Mouse (Mus musculus): ENCODE results near the gene Pank4. TPM values are rescaled to one million over a fixed set of nuclear protein-coding genes. Genes with fewer than 3 reads are reported as not detected.

Pank4 gene
- polyA plus RNA-seq, 1 experiment = 21.0 TPM

DNA sequence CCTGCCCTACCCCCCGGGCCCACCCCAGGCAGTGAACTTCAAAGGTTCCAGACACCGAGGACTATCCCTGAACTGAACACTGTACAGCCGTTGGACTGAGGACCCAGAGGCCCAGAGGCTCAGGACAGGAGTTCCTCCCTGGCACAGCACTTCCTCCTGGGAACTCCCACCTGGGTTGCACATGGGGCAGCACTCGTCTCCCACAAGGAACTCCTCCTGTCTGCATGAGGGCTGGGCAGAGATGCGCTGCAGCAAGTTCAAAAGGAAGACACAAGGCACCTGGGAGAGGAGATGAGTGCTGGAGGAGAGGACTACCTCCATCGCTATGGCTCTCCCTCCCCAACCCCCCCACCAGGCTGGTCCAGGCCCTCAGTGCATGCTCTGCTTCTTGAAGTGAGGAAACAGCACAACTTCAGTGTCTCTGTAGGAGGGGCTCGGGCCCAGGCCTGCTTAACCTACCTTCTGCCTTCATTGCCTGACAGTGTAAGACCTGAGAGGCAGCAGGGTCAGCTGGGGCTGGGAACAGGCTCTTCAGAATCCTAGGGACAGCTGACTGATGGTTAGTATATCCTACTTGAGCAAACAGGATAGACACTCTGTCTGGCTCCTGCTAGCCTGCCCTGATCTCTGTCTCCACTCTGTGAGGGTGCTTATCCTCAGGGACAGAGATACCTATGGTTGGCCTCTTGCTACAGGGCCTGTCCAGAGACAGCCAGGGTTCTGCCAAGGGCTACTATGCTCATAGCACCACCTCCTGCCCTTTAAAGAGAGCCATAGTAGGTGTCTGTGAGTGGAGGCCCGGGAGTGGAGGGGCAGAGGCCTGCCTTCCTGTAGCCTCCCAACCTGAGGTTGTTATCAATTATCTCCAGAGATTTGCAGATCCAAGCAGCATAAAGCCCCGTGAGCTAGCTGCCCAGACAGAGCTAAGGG is 36.7 kb upstream of the Pank4 start:
- peak overlapping the region; percentile 71 for H3K4me2 ChIP-seq (ENCODE audit: low read depth)
- H3K79me2 ChIP-seq (ENCODE audit: control insufficient read depth, insufficient read depth) = no peaks in the 10 kb centered on the region
- H3ac ChIP-seq (ENCODE audit: control insufficient read depth, insufficient read length) = no peak overlapping the region
- no peak overlapping the region for H3K4me3 ChIP-seq
- H3K36me3 ChIP-seq (ENCODE audit: control insufficient read depth, insufficient read depth) = no peaks in the 10 kb centered on the region
- H3K27me3 ChIP-seq (ENCODE audit: control insufficient read depth, insufficient read depth, insufficient read length) = peaks cover 13% of the 10 kb centered on the region
- TF ChIP-seq POLR2AphosphoS2 (IDR thresholded peaks at IDR 0.05; ENCODE audit: insufficient read length, low read depth) = no peak
- TF ChIP-seq REST (IDR thresholded peaks at IDR 0.05; ENCODE audit: insufficient read depth, insufficient read length) = no peak
- TF ChIP-seq CEBPB (IDR thresholded peaks at IDR 0.05; ENCODE audit: insufficient read depth, poor library complexity, severe bottlenecking) = no peak
- no peak for TF ChIP-seq TCF3 (IDR thresholded peaks at IDR 0.05; ENCODE audit: insufficient read length, low read depth)
- no peak for TF ChIP-seq POLR2A (IDR thresholded peaks at IDR 0.05; ENCODE audit: insufficient read length, low read depth)
- TF ChIP-seq TCF12 (IDR thresholded peaks at IDR 0.05; ENCODE audit: insufficient read depth, poor library complexity, severe bottlenecking) = no peak
- no peak for TF ChIP-seq MYOG (IDR thresholded peaks at IDR 0.05; ENCODE audit: control insufficient read depth in 1 of 3, insufficient read depth in 1 of 3, insufficient read length in 2 of 3, low read depth in 2 of 3)
- TF ChIP-seq USF1 (IDR thresholded peaks at IDR 0.05; ENCODE audit: low read depth) = no peak
- no peak for TF ChIP-seq MAX (IDR thresholded peaks at IDR 0.05; ENCODE audit: low read depth)
- no peak for TF ChIP-seq SRF (IDR thresholded peaks at IDR 0.05; ENCODE audit: control insufficient read depth, insufficient read length, low read depth)
- TF ChIP-seq MYOD1 (IDR thresholded peaks at IDR 0.05; ENCODE audit: control insufficient read depth in 1 of 3, insufficient read length in 2 of 3, low read depth in 2 of 3) = no peak
- no peak for TF ChIP-seq E2F4 (IDR thresholded peaks at IDR 0.05; ENCODE audit: insufficient read depth)

GRCm38 (mm10) chr4:154927899-154928337 is 36.0 kb upstream of the Pank4 start:
- Histone ChIP-seq H3K4me2 (ENCODE audit: low read depth) (peak overlapping the region; percentile 71), H3K4me3 (no peak overlapping the region), H3K36me3 (ENCODE audit: control insufficient read depth, insufficient read depth) (no peaks in the 10 kb centered on the region), H3K79me2 (ENCODE audit: control insufficient read depth, insufficient read depth) (no peaks in the 10 kb centered on the region), H3K27me3 (ENCODE audit: control insufficient read depth, insufficient read depth, insufficient read length) (peaks cover 13% of the 10 kb centered on the region), H3ac (ENCODE audit: control insufficient read depth, insufficient read length) (no peak overlapping the region)
- TF ChIP-seq TCF3 (IDR thresholded peaks at IDR 0.05; ENCODE audit: insufficient read length, low read depth) (no peak), POLR2A (IDR thresholded peaks at IDR 0.05; ENCODE audit: insufficient read length, low read depth) (no peak), MYOD1 (IDR thresholded peaks at IDR 0.05; ENCODE audit: control insufficient read depth in 1 of 3, insufficient read length in 2 of 3, low read depth in 2 of 3) (no peak), MAX (IDR thresholded peaks at IDR 0.05; ENCODE audit: low read depth) (no peak), E2F4 (IDR thresholded peaks at IDR 0.05; ENCODE audit: insufficient read depth) (no peak), CEBPB (IDR thresholded peaks at IDR 0.05; ENCODE audit: insufficient read depth, poor library complexity, severe bottlenecking) (no peak), USF1 (IDR thresholded peaks at IDR 0.05; ENCODE audit: low read depth) (no peak), REST (IDR thresholded peaks at IDR 0.05; ENCODE audit: insufficient read depth, insufficient read length) (no peak), SRF (IDR thresholded peaks at IDR 0.05; ENCODE audit: control insufficient read depth, insufficient read length, low read depth) (no peak), TCF12 (IDR thresholded peaks at IDR 0.05; ENCODE audit: insufficient read depth, poor library complexity, severe bottlenecking) (no peak), POLR2AphosphoS2 (IDR thresholded peaks at IDR 0.05; ENCODE audit: insufficient read length, low read depth) (no peak)

DNA sequence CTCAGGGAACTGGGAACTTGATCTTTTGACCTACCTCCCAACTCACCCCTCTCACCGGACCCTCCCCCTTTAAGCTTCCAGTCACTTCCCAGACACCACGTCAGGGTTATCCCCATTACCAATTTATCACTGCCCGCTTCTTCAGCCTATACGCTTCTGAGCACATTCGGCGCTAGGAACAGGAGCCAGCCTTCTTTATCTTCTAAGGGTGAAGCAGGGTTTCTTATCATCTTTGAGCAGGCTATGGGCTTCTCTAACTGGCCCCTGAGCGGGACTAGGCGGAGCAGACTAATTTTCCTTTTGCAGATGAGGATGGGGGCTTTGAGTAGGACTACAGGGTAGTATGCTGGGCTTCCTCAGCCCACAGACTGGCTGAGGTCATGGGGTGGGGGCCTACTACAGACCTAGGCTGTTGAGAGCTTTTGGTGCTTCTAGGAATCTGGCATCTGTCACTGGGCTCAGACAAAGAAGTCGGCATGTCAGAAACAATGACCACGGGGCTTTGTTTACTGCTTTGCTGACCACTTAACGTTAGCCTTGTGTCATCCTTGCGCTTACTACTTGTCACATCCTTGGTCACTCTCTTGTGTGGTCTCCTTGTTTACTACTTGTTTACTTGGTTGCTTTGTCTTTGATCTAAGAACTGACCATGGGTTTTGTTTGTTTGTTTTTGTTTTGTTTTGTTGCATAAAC is 35.4 kb upstream of the Pank4 start, which contains the start of gene Tnfrsf14:
TSS of gene Tnfrsf14 (minus strand) at position 169 of the 693 bp plus-strand sequence.
- no peaks in the 10 kb centered on the region for H3K79me2 ChIP-seq (ENCODE audit: control insufficient read depth, insufficient read depth)
- no peak within 1 kb of the TSS for H3K4me3 ChIP-seq
- H3K27me3 ChIP-seq (ENCODE audit: control insufficient read depth, insufficient read depth, insufficient read length) = peaks cover 14% of the 10 kb centered on the region
- H3ac ChIP-seq (ENCODE audit: control insufficient read depth, insufficient read length) = no peak within 1 kb of the TSS
- H3K36me3 ChIP-seq (ENCODE audit: control insufficient read depth, insufficient read depth) = no peaks in the 10 kb centered on the region
- TF ChIP-seq POLR2A (IDR thresholded peaks at IDR 0.05; ENCODE audit: insufficient read length, low read depth) = no peak
- TF ChIP-seq TCF12 (IDR thresholded peaks at IDR 0.05; ENCODE audit: insufficient read depth, poor library complexity, severe bottlenecking) = no peak
- no peak for TF ChIP-seq MAX (IDR thresholded peaks at IDR 0.05; ENCODE audit: low read depth)
- no peak for TF ChIP-seq TCF3 (IDR thresholded peaks at IDR 0.05; ENCODE audit: insufficient read length, low read depth)
- no peak for TF ChIP-seq REST (IDR thresholded peaks at IDR 0.05; ENCODE audit: insufficient read depth, insufficient read length)
- no peak for TF ChIP-seq MYOD1 (IDR thresholded peaks at IDR 0.05; ENCODE audit: control insufficient read depth in 1 of 3, insufficient read length in 2 of 3, low read depth in 2 of 3)
- no peak for TF ChIP-seq SRF (IDR thresholded peaks at IDR 0.05; ENCODE audit: control insufficient read depth, insufficient read length, low read depth)
- no peak for TF ChIP-seq E2F4 (IDR thresholded peaks at IDR 0.05; ENCODE audit: insufficient read depth)
- no peak for TF ChIP-seq CEBPB (IDR thresholded peaks at IDR 0.05; ENCODE audit: insufficient read depth, poor library complexity, severe bottlenecking)
- no peak for TF ChIP-seq MYOG (IDR thresholded peaks at IDR 0.05; ENCODE audit: control insufficient read depth in 1 of 3, insufficient read depth in 1 of 3, insufficient read length in 2 of 3, low read depth in 2 of 3)
- no peak for TF ChIP-seq POLR2AphosphoS2 (IDR thresholded peaks at IDR 0.05; ENCODE audit: insufficient read length, low read depth)
- TF ChIP-seq USF1 (IDR thresholded peaks at IDR 0.05; ENCODE audit: low read depth) = no peak
- H3K4me2 ChIP-seq (ENCODE audit: low read depth) = peak within 1 kb of the TSS; percentile 71

- H3K4me2 ChIP-seq (ENCODE audit: low read depth) = peak overlapping the region; percentile 34
- TF ChIP-seq CEBPB (IDR thresholded peaks at IDR 0.05; ENCODE audit: insufficient read depth, poor library complexity, severe bottlenecking) = no peak
- TF ChIP-seq MAX (IDR thresholded peaks at IDR 0.05; ENCODE audit: low read depth) = no peak
- TF ChIP-seq SRF (IDR thresholded peaks at IDR 0.05; ENCODE audit: control insufficient read depth, insufficient read length, low read depth) = no peak
- TF ChIP-seq REST (IDR thresholded peaks at IDR 0.05; ENCODE audit: insufficient read depth, insufficient read length) = no peak
- TF ChIP-seq POLR2A (IDR thresholded peaks at IDR 0.05; ENCODE audit: insufficient read length, low read depth) = no peak
- no peak for TF ChIP-seq MYOD1 (IDR thresholded peaks at IDR 0.05; ENCODE audit: control insufficient read depth in 1 of 3, insufficient read length in 2 of 3, low read depth in 2 of 3)
- TF ChIP-seq POLR2AphosphoS2 (IDR thresholded peaks at IDR 0.05; ENCODE audit: insufficient read length, low read depth) = no peak
- no peak for TF ChIP-seq MYOG (IDR thresholded peaks at IDR 0.05; ENCODE audit: control insufficient read depth in 1 of 3, insufficient read depth in 1 of 3, insufficient read length in 2 of 3, low read depth in 2 of 3)
- H3ac ChIP-seq (ENCODE audit: control insufficient read depth, insufficient read length) = no peak overlapping the region
- H3K4me3 ChIP-seq = no peak overlapping the region
- no peaks in the 10 kb centered on the region for H3K79me2 ChIP-seq (ENCODE audit: control insufficient read depth, insufficient read depth)
- peaks cover 21% of the 10 kb centered on the region for H3K27me3 ChIP-seq (ENCODE audit: control insufficient read depth, insufficient read depth, insufficient read length)
- no peaks in the 10 kb centered on the region for H3K36me3 ChIP-seq (ENCODE audit: control insufficient read depth, insufficient read depth)
Measured at GRCm38 (mm10) chr4:154929088-154929660, 34.7 kb upstream of the Pank4 start.
